Mouse (Mus musculus) lung, embryonic 14.5 days (tissue): Measurements from ENCODE around the gene Gm20388. TPM values are rescaled to one million over a fixed set of nuclear protein-coding genes. Genes with fewer than 3 reads are reported as not detected.

Source experiments
- ATAC-seq: fragments of 200-750 bp; cut with Nextera tagmentation; 2 replicates; pipeline ENCODE4 v1.8.0; 2017; ENCODE audit warnings: mild to moderate bottlenecking, moderate TSS enrichment, moderate library complexity; ENCODE audit not compliant: insufficient read depth
- DNase-seq: peaks from one replicate; pipeline ENCODE4 v3.0.0-alpha.2; 2015
- H3K27ac ChIP-seq: fragments of 300-500 bp; sonication (generic); 2 replicates; pipeline ENCODE4 v1.5.1; 2014; ENCODE audit warnings: low read depth, mild to moderate bottlenecking, moderate library complexity
- H3K27me3 ChIP-seq: fragments of 300-500 bp; sonication (generic); 2 replicates; pipeline ENCODE4 v1.6.1; 2014; ENCODE audit warnings: low read length, control low read depth; ENCODE audit not compliant: insufficient read depth
- H3K36me3 ChIP-seq: fragments of 300-500 bp; sonication (generic); 2 replicates; pipeline ENCODE4 v1.6.1; 2014; ENCODE audit warnings: control low read depth; ENCODE audit not compliant: insufficient read depth
- H3K4me1 ChIP-seq: fragments of 300-500 bp; sonication (generic); 2 replicates; pipeline ENCODE4 v1.6.1; 2014; ENCODE audit warnings: antibody characterized with exemption, control low read depth; ENCODE audit not compliant: insufficient read depth
- H3K4me2 ChIP-seq: fragments of 300-500 bp; sonication (generic); 2 replicates; pipeline ENCODE4 v1.6.1; 2014; ENCODE audit warnings: mild to moderate bottlenecking
- H3K4me3 ChIP-seq: fragments of 300-500 bp; sonication (generic); 2 replicates; pipeline ENCODE4 v1.5.1; 2014; ENCODE audit warnings: low read depth, low read length
- H3K9ac ChIP-seq: fragments of 300-500 bp; sonication (generic); 2 replicates; pipeline ENCODE4 v1.6.1; 2014
- H3K9me3 ChIP-seq: fragments of 300-500 bp; sonication (generic); 2 replicates; pipeline ENCODE4 v1.6.1; 2016; ENCODE audit warnings: low read depth, low read length, control low read depth
- CTCF ChIP-seq: IDR thresholded peaks from 2 replicates; pipeline ENCODE4 v1.5.1; 2016; ENCODE audit warnings: antibody characterized with exemption, low read depth
- WGBS: fragments of 180-500 bp; shearing (Covaris S2); extraction: QIAGEN DNeasy Blood & Tissue Kit; methylation state at CpG from one replicate; pipeline ENCODE4 v1.1.7; 2014; 5-methylcytosine and 5-hydroxymethylcytosine counted together
- polyA plus RNA-seq: library from polyadenylated mRNA; unstranded; fragments of >200 nt; fragmentation: Nextera tagmentation; extraction: Ambion mirVana; gene quantifications from 2 replicates; pipeline ENCODE4 v1.2.1, GENCODE M21; 2014

The Gm20388 gene
- polyA plus RNA-seq, 1 experiment from 2014 or later: not detected

DNA sequence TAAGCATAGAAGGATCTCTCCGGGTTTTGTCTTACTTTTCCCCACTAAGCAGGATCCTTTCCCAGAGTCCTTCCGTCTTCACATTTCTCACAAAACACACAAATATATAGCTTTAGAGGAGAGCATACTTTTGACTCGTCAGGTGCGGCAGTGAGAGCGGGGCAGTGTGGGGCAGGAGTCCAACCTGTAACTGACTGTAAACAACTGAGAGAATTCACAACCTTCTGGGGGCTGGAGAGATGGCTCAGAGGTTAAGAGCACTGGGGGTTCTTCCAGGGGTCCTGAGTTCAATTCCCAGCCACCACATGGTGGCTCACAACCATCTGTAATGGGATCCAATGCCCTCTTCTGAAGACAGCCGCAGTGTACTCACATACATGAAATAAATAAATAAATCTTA lies 3888.8 kb downstream of the Gm20388 start:
- Histone ChIP-seq H3K4me3 (no peak overlapping the region), H3K27ac (no peak overlapping the region), H3K9me3 (no peaks in the 10 kb centered on the region), H3K36me3 (no peaks in the 10 kb centered on the region), H3K4me1 (no peaks in the 10 kb centered on the region), H3K4me2 (no peak overlapping the region), H3K27me3 (no peaks in the 10 kb centered on the region), H3K9ac (no peak overlapping the region)
- TF ChIP-seq CTCF: no peak
- DNase-seq: no peak
- no peak for ATAC-seq
- WGBS: 75% methylated on average over 6 of the region's 6 CpGs

- no peak for DNase-seq
- no peaks in the 10 kb centered on the region for H3K27me3 ChIP-seq
- no peak overlapping the region for H3K4me3 ChIP-seq
- 31% methylated on average over 3 of the region's 3 CpGs for WGBS
- H3K9ac ChIP-seq: no peak overlapping the region
- H3K36me3 ChIP-seq: no peaks in the 10 kb centered on the region
- TF ChIP-seq CTCF: no peak
- ATAC-seq: no peak
- H3K4me2 ChIP-seq: no peak overlapping the region
- H3K27ac ChIP-seq: no peak overlapping the region
- no peaks in the 10 kb centered on the region for H3K9me3 ChIP-seq
- H3K4me1 ChIP-seq: no peaks in the 10 kb centered on the region
Measured at GRCm38 (mm10) chr8:123799885-123800284, 3889.2 kb downstream of the Gm20388 start.

DNA sequence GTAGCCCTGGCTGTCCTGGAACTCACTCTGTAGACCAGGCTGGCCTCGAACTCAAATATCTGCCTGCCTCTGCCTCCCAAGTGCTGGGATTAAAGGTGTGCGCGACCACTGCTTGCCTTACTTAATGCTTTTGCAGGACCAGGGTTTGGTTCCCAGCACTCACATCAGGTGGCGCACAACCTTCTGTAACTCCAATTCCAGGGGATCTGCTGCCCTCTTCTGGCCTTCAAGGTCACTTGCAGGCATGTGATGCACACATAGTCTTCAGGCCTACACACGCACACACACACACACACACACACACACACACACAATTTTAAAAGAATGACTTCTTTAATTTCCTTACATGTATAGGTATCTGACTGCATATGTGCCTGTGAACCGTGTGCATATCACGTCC lies 3890.2 kb downstream of the Gm20388 start:
- DNase-seq: no peak

DNA sequence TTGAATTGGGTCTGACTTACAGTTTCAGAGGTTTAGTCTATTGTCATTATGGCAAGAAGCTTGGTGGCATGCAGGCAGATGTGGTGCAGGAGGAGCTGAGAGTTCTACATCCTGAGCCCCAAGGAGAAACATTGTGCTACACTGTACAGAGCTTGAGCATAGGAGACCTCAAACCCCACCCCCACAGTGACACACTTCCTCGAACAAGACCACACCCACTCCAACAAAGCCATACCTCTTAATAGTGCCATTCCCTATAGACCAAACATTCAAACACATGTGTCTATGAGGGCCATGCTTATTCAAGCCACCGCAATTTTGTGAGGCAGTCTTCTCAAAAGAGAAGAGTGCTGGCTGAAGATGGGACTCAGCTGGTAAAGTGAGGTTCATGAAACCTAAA lies 3890.9 kb downstream of the Gm20388 start:
- ATAC-seq: no peak
- WGBS: 78% methylated on average over 2 of the region's 2 CpGs
- Histone ChIP-seq H3K9me3 (no peaks in the 10 kb centered on the region), H3K27ac (no peak overlapping the region), H3K4me3 (no peak overlapping the region), H3K4me2 (no peak overlapping the region), H3K9ac (no peak overlapping the region), H3K27me3 (no peaks in the 10 kb centered on the region), H3K36me3 (no peaks in the 10 kb centered on the region), H3K4me1 (no peaks in the 10 kb centered on the region)
- no peak for DNase-seq
- no peak for TF ChIP-seq CTCF

More for the DNA sequence above, 3890.2 kb downstream of the Gm20388 start:
- H3K4me1 ChIP-seq: no peaks in the 10 kb centered on the region
- H3K9ac ChIP-seq: no peak overlapping the region
- no peaks in the 10 kb centered on the region for H3K27me3 ChIP-seq
- no peaks in the 10 kb centered on the region for H3K36me3 ChIP-seq
- no peak overlapping the region for H3K4me3 ChIP-seq
- TF ChIP-seq CTCF: 0 out of 2 replicates have a peak, but pooled peaks have one; percentile 12
- no peak overlapping the region for H3K27ac ChIP-seq
- 92% methylated on average over 7 of the region's 7 CpGs for WGBS
- no peaks in the 10 kb centered on the region for H3K9me3 ChIP-seq
- ATAC-seq: no peak
- H3K4me2 ChIP-seq: no peak overlapping the region

- DNase-seq: no peak
- Histone ChIP-seq H3K9ac (no peak overlapping the region), H3K9me3 (no peaks in the 10 kb centered on the region), H3K4me3 (no peak overlapping the region), H3K4me1 (0 out of 2 replicates have a peak, but pooled peaks cover 3% of the 10 kb centered on the region), H3K27ac (no peak overlapping the region), H3K4me2 (no peak overlapping the region), H3K36me3 (no peaks in the 10 kb centered on the region), H3K27me3 (no peaks in the 10 kb centered on the region)
- no peak for ATAC-seq
- TF ChIP-seq CTCF: no peak
- 54% methylated on average over 1 of the region's 1 CpGs for WGBS
Measured at GRCm38 (mm10) chr8:123803639-123804038, 3893.0 kb downstream of the Gm20388 start.

DNA sequence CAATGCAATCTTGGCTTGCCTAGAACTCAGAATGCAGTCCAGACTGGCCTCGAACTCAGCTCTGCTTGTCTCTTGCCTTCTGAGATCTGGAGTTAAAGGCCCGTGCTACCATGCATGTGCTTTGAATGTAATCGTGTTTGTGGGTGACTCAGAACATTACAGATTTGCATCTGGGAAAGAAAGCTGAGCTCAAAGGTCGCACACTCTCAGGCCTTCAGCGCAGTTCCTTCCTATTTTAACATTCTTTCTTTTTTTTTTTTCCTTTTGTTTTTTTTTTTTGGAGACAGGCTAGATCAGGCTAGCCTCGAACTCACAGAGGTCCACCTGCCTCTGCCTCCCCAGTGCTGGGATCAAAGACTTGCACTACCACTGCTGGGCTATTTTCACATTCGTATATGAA lies 3893.9 kb downstream of the Gm20388 start:
- Histone ChIP-seq H3K9ac (no peak overlapping the region), H3K4me3 (no peak overlapping the region), H3K36me3 (no peaks in the 10 kb centered on the region), H3K4me2 (no peak overlapping the region), H3K4me1 (0 out of 2 replicates have a peak, but pooled peaks cover 3% of the 10 kb centered on the region), H3K9me3 (no peaks in the 10 kb centered on the region), H3K27me3 (no peaks in the 10 kb centered on the region), H3K27ac (no peak overlapping the region)
- DNase-seq (no peak), ATAC-seq (no peak)
- 83% methylated on average over 7 of the region's 7 CpGs for WGBS
- no peak for TF ChIP-seq CTCF

- peak overlapping the region; percentile 78 for H3K4me2 ChIP-seq
- 14% methylated on average over 15 of the region's 15 CpGs for WGBS
- 0 out of 2 replicates have a peak, but pooled peaks cover 3% of the 10 kb centered on the region for H3K4me1 ChIP-seq
- H3K4me3 ChIP-seq: peak overlapping the region; percentile 65
- peak overlapping the region; percentile 80 for H3K9ac ChIP-seq
- H3K9me3 ChIP-seq: no peaks in the 10 kb centered on the region
- H3K27me3 ChIP-seq: no peaks in the 10 kb centered on the region
- DNase-seq: no peak
- TF ChIP-seq CTCF: no peak
- no peak; the same call in 1 of the 2 replicates for ATAC-seq
- H3K36me3 ChIP-seq: no peaks in the 10 kb centered on the region
- H3K27ac ChIP-seq: peak overlapping the region; percentile 46; the same call in 1 of the 2 replicates
Measured at GRCm38 (mm10) chr8:123805209-123805717, 3894.6 kb downstream of the Gm20388 start.
